Mouse (Mus musculus) G1E (cell line): ENCODE data around the gene Fam71d.

Experiments
- CTCF ChIP-seq: IDR thresholded peaks from 2 replicates; pipeline ENCODE4 v1.5.1; 2012; ENCODE audit warnings: low read depth, low read length, inconsistent platforms, mixed read lengths
- POLR2AphosphoS5 ChIP-seq: IDR thresholded peaks from 2 replicates; pipeline ENCODE4 v1.6.1; 2012; ENCODE audit warnings: low read depth, low read length, inconsistent platforms; ENCODE audit not compliant: insufficient replicate concordance

DNA sequence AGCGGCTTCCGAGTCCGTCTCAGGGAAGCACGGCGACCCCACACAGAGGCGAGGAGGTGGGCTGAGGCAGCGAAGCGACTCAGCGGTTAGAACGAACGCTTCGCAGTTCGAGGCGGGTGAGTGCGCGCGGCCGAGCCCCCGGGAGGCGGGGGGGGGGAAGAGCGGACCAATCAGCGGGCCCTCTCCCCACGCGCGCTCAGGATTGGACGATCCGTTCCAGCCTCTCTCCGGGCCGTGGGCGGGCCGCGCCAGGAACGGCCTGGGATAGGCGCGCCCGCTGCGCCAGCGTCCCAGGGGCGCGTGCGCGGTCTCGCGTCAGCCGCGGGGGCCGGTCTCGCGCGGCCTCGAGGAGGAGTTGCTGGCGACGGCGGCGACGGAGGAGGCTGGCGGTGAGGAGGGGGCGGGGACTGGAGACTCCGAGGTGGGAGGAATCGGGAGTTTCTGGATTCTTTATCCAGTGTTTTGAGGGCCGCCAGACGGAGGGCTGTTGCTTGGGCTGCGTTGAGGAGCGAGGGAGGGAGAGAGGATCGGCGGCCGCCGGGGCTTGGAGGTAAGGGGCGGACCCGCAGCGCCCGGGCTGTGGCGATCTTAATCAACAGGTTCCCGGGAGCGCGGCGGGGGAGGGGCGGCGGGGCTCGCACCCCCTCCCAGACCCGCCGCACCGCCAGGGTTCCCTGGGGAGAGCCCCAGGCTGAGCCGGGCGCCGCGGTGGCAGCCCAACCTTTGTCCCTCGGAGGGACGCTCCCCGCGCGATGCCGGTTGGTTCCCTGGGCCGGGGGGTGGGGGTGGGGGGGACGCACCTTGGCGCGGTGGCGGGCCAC is 57.4 kb downstream of the Fam71d start, which contains the start of gene Mpp5:
- no peak for TF ChIP-seq CTCF
- no peak for TF ChIP-seq POLR2AphosphoS5
